Mouse (Mus musculus) hindbrain, embryonic 11.5 days (tissue): ENCODE results near the gene Gm20403. TPM values are rescaled to one million over a fixed set of nuclear protein-coding genes. Genes with fewer than 3 reads are reported as not detected.

Experiments used
- ATAC-seq: fragments of 200-750 bp; cut with Nextera tagmentation; 2 replicates; pipeline ENCODE4 v1.8.0; 2017; ENCODE audit warnings: mild to moderate bottlenecking, moderate TSS enrichment, moderate library complexity; ENCODE audit not compliant: low FRiP score
- DNase-seq: peaks from one replicate; pipeline ENCODE4 v3.0.0-alpha.2; 2015; ENCODE audit warnings: low spot score
- H3K27ac ChIP-seq: fragments of 300-500 bp; sonication (generic); 2 replicates; pipeline ENCODE4 v1.5.1; 2014; ENCODE audit warnings: mild to moderate bottlenecking, low read depth, low read length
- H3K27me3 ChIP-seq: fragments of 300-500 bp; sonication (generic); 2 replicates; pipeline ENCODE4 v1.6.1; 2014; ENCODE audit warnings: mild to moderate bottlenecking, low read length, moderate library complexity, mixed read lengths; ENCODE audit not compliant: control insufficient read depth, insufficient read depth
- H3K36me3 ChIP-seq: fragments of 300-500 bp; sonication (generic); 2 replicates; pipeline ENCODE4 v1.6.1; 2014; ENCODE audit warnings: mild to moderate bottlenecking, low read length, moderate library complexity, mixed read lengths; ENCODE audit not compliant: control insufficient read depth, insufficient read depth
- H3K4me1 ChIP-seq: fragments of 300-500 bp; sonication (generic); replicated peaks from 2 replicates; pipeline ENCODE4 v1.6.1; 2014; ENCODE audit warnings: low read length, mixed read lengths; ENCODE audit not compliant: control insufficient read depth, insufficient read depth
- H3K4me2 ChIP-seq: fragments of 300-500 bp; sonication (generic); replicated peaks from 2 replicates; pipeline ENCODE4 v1.6.1; 2014; ENCODE audit warnings: mild to moderate bottlenecking, low read depth, low read length
- H3K4me3 ChIP-seq: fragments of 300-500 bp; sonication (generic); 2 replicates; pipeline ENCODE4 v1.5.1; 2014; ENCODE audit warnings: low read depth, low read length
- H3K9ac ChIP-seq: fragments of 300-500 bp; sonication (generic); 2 replicates; pipeline ENCODE4 v1.6.1; 2014; ENCODE audit warnings: low read depth, low read length
- H3K9me3 ChIP-seq: fragments of 300-500 bp; sonication (generic); 2 replicates; pipeline ENCODE4 v1.6.1; 2016; ENCODE audit warnings: low read length; ENCODE audit not compliant: control insufficient read depth
- WGBS: fragments of 180-500 bp; shearing (Covaris S2); extraction: QIAGEN DNeasy Blood & Tissue Kit; methylation state at CpG from one replicate; pipeline ENCODE4 v1.1.7; 2014; 5-methylcytosine and 5-hydroxymethylcytosine counted together
- polyA plus RNA-seq: library from polyadenylated mRNA; unstranded; fragments of >200 nt; fragmentation: Nextera tagmentation; extraction: Ambion mirVana; gene quantifications from 2 replicates; pipeline ENCODE4 v1.2.1, GENCODE M21; 2014

Gm20403 gene
- not detected in 2 replicates for polyA plus RNA-seq

- Histone ChIP-seq H3K4me1 (no peaks in the 10 kb centered on the region), H3K9me3 (no peaks in the 10 kb centered on the region), H3K9ac (peak within 1 kb of the TSS; percentile 93), H3K36me3 (no peaks in the 10 kb centered on the region), H3K4me3 (peak within 1 kb of the TSS; percentile 93), H3K27me3 (no peaks in the 10 kb centered on the region), H3K27ac (peak within 1 kb of the TSS; percentile 88), H3K4me2 (peak within 1 kb of the TSS; percentile 92)
- DNase-seq = peak; percentile 77
- WGBS = under 1% methylated on average over 43 of the region's 60 CpGs
- ATAC-seq = peak; percentile 80
Observed at GRCm38 (mm10) chr12:54986052-54986717, at the start of gene Gm20403. Gene Gm20403 (minus strand): TSS chr12:54986529.

GRCm38 (mm10) chr12:55027088-55027487 lies 40.8 kb upstream of the Gm20403 start:
- Histone ChIP-seq H3K27ac (no peak overlapping the region), H3K36me3 (no peaks in the 10 kb centered on the region), H3K4me1 (no peaks in the 10 kb centered on the region), H3K4me2 (no peak overlapping the region), H3K27me3 (no peaks in the 10 kb centered on the region), H3K9ac (no peak overlapping the region), H3K4me3 (no peak overlapping the region), H3K9me3 (no peaks in the 10 kb centered on the region)
- 72% methylated on average over 3 of the region's 3 CpGs for WGBS
- no peak for DNase-seq
- no peak for ATAC-seq

- Histone ChIP-seq H3K27ac (no peak overlapping the region), H3K9me3 (no peaks in the 10 kb centered on the region), H3K36me3 (no peaks in the 10 kb centered on the region), H3K4me2 (no peak overlapping the region), H3K9ac (no peak overlapping the region), H3K27me3 (no peaks in the 10 kb centered on the region), H3K4me3 (no peak overlapping the region), H3K4me1 (no peaks in the 10 kb centered on the region)
- DNase-seq = no peak
- 73% methylated on average over 2 of the region's 2 CpGs for WGBS
- no peak for ATAC-seq
Observed at GRCm38 (mm10) chr12:55023284-55023683, 37.0 kb upstream of the Gm20403 start.

GRCm38 (mm10) chr12:55019421-55019877 lies 33.1 kb upstream of the Gm20403 start:
- 92% methylated on average over 7 of the region's 7 CpGs for WGBS
- Histone ChIP-seq H3K4me3 (no peak overlapping the region), H3K4me1 (no peaks in the 10 kb centered on the region), H3K4me2 (no peak overlapping the region), H3K9ac (no peak overlapping the region), H3K36me3 (no peaks in the 10 kb centered on the region), H3K9me3 (no peaks in the 10 kb centered on the region), H3K27ac (no peak overlapping the region), H3K27me3 (no peaks in the 10 kb centered on the region)
- DNase-seq (no peak), ATAC-seq (no peak)

GRCm38 (mm10) chr12:55017119-55017721 lies 30.9 kb upstream of the Gm20403 start:
- WGBS = 67% methylated on average over 9 of the region's 9 CpGs
- no peak for DNase-seq

GRCm38 (mm10) chr12:55016339-55017118 lies 30.2 kb upstream of the Gm20403 start:
- Histone ChIP-seq H3K4me2 (no peak overlapping the region), H3K9ac (no peak overlapping the region), H3K27me3 (no peaks in the 10 kb centered on the region), H3K4me3 (no peak overlapping the region), H3K9me3 (no peaks in the 10 kb centered on the region), H3K4me1 (no peaks in the 10 kb centered on the region), H3K27ac (no peak overlapping the region), H3K36me3 (no peaks in the 10 kb centered on the region)
- DNase-seq (no peak), ATAC-seq (no peak)
- 79% methylated on average over 8 of the region's 8 CpGs for WGBS

More at GRCm38 (mm10) chr12:55017119-55017721, 30.9 kb upstream of the Gm20403 start:
- H3K27me3 ChIP-seq = no peaks in the 10 kb centered on the region
- no peak overlapping the region for H3K4me2 ChIP-seq
- H3K27ac ChIP-seq = no peak overlapping the region
- H3K9me3 ChIP-seq = no peaks in the 10 kb centered on the region
- ATAC-seq = no peak
- no peak overlapping the region for H3K9ac ChIP-seq
- H3K36me3 ChIP-seq = no peaks in the 10 kb centered on the region
- H3K4me3 ChIP-seq = no peak overlapping the region
- H3K4me1 ChIP-seq = no peaks in the 10 kb centered on the region

- WGBS = 77% methylated on average over 5 of the region's 5 CpGs
- Histone ChIP-seq H3K9me3 (no peaks in the 10 kb centered on the region), H3K9ac (no peak overlapping the region), H3K27ac (no peak overlapping the region), H3K4me1 (no peaks in the 10 kb centered on the region), H3K36me3 (no peaks in the 10 kb centered on the region), H3K4me2 (no peak overlapping the region), H3K27me3 (no peaks in the 10 kb centered on the region), H3K4me3 (no peak overlapping the region)
- no peak for ATAC-seq
- no peak for DNase-seq
Observed at GRCm38 (mm10) chr12:55015428-55015827, 29.1 kb upstream of the Gm20403 start.

- ATAC-seq (no peak), DNase-seq (no peak)
- Histone ChIP-seq H3K4me1 (no peaks in the 10 kb centered on the region), H3K9me3 (no peaks in the 10 kb centered on the region), H3K4me2 (no peak within 1 kb of the TSS), H3K9ac (no peak within 1 kb of the TSS), H3K27ac (no peak within 1 kb of the TSS), H3K27me3 (no peaks in the 10 kb centered on the region), H3K4me3 (no peak within 1 kb of the TSS), H3K36me3 (no peaks in the 10 kb centered on the region)
- 93% methylated on average over 6 of the region's 6 CpGs for WGBS
Observed at GRCm38 (mm10) chr12:55013626-55014398, 27.5 kb upstream of the Gm20403 start, which contains the start of gene Baz1a. Gene Baz1a (minus strand): TSS chr12:55014348.
